Mouse (Mus musculus) embryonic facial prominence, embryonic 12.5 days (tissue): ENCODE measurements around the gene Cnih3. TPM values are rescaled to one million over a fixed set of nuclear protein-coding genes. Genes with fewer than 3 reads are reported as not detected.

ENCODE experiments used
- ATAC-seq: fragments of 200-750 bp; cut with Nextera tagmentation; 2 replicates; pipeline ENCODE4 v1.8.0; 2017; ENCODE audit not compliant: insufficient number of reproducible peaks, insufficient read depth, low FRiP score, low TSS enrichment
- H3K27ac ChIP-seq: fragments of 300-500 bp; sonication (generic); 2 replicates; pipeline ENCODE4 v1.5.1; 2016; ENCODE audit warnings: mild to moderate bottlenecking
- H3K27me3 ChIP-seq: fragments of 300-500 bp; sonication (generic); 2 replicates; pipeline ENCODE4 v1.6.1; 2016; ENCODE audit warnings: mild to moderate bottlenecking, moderate library complexity
- H3K36me3 ChIP-seq: fragments of 300-500 bp; sonication (generic); 2 replicates; pipeline ENCODE4 v1.6.1; 2016; ENCODE audit warnings: mild to moderate bottlenecking
- H3K4me1 ChIP-seq: fragments of 300-500 bp; sonication (generic); 2 replicates; pipeline ENCODE4 v1.6.1; 2016
- H3K4me2 ChIP-seq: fragments of 300-500 bp; sonication (generic); replicated peaks from 2 replicates; pipeline ENCODE4 v1.6.1; 2016; ENCODE audit warnings: mild to moderate bottlenecking, moderate library complexity
- H3K4me3 ChIP-seq: fragments of 300-500 bp; sonication (generic); 2 replicates; pipeline ENCODE4 v1.5.1; 2016; ENCODE audit warnings: mild to moderate bottlenecking
- H3K9ac ChIP-seq: fragments of 300-500 bp; sonication (generic); 2 replicates; pipeline ENCODE4 v1.6.1; 2016; ENCODE audit warnings: mild to moderate bottlenecking, moderate library complexity
- H3K9me3 ChIP-seq: fragments of 300-500 bp; sonication (generic); 2 replicates; pipeline ENCODE4 v1.6.1; 2016; ENCODE audit warnings: mild to moderate bottlenecking, moderate library complexity
- WGBS: fragments of 180-500 bp; shearing (Covaris S2); methylation state at CpG from one replicate; pipeline ENCODE4 v1.1.7; 2016; 5-methylcytosine and 5-hydroxymethylcytosine counted together
- polyA plus RNA-seq: library from polyadenylated mRNA; unstranded; fragments of >200 nt; fragmentation: Nextera tagmentation; extraction: Ambion mirVana; gene quantifications from 2 replicates; pipeline ENCODE4 v1.2.1, GENCODE M21; 2016

Gene Cnih3
- polyA plus RNA-seq, 1 experiment from 2014 or later = 0.54 TPM

DNA sequence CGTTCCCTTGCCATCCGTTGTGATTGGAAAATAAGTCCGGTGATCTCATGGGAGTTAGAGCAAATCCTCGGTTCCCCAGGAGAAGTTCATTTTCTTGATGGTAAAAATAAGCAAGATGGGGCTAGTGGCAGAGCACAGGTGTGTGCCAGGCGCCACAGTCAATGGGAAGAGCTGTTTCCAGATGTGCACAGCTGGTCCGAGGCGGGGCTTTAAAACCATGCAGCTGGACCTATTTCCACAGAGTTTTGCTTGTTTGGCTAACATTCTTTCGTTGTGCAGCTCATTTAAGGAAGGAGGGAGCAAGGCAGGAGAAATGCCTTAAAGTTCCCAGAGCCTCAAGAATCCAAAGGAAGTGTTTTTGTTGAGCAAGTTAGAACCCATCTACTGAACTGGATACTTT is 109.1 kb downstream of the Cnih3 start:
- no peak for ATAC-seq
- Histone ChIP-seq H3K36me3 (no peaks in the 10 kb centered on the region), H3K9ac (no peak overlapping the region), H3K9me3 (no peaks in the 10 kb centered on the region), H3K4me1 (0 out of 2 replicates have a peak, but pooled peaks cover under 1% of the 10 kb centered on the region), H3K27ac (no peak overlapping the region), H3K27me3 (no peaks in the 10 kb centered on the region), H3K4me3 (no peak overlapping the region), H3K4me2 (no peak overlapping the region)
- 61% methylated on average over 8 of the region's 8 CpGs for WGBS

- no peak overlapping the region for H3K4me3 ChIP-seq
- no peak overlapping the region for H3K9ac ChIP-seq
- no peak overlapping the region for H3K4me2 ChIP-seq
- no peaks in the 10 kb centered on the region for H3K9me3 ChIP-seq
- 0 out of 2 replicates have a peak, but pooled peaks cover 3% of the 10 kb centered on the region for H3K4me1 ChIP-seq
- H3K27ac ChIP-seq = no peak overlapping the region
- no peaks in the 10 kb centered on the region for H3K36me3 ChIP-seq
- ATAC-seq = no peak
- 45% methylated on average over 8 of the region's 8 CpGs for WGBS
- no peaks in the 10 kb centered on the region for H3K27me3 ChIP-seq
These were observed 109.8 kb downstream of the Cnih3 start for GRCm38 (mm10) chr1:181462051-181462905.

DNA sequence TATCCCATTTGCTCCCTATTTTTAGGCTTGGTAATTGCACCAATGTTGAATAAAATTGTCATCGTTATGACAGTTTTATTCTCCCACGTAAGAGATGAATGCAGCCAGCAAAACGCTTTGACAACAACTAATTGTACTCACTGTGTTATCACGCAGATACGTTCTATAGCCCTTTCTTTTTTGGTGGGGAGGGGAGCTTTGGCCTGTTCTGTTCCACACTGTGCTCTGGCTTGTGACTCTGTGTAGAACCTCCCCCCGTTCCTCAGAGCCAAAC is 110.4 kb downstream of the Cnih3 start:
- no peak for ATAC-seq
- H3K4me1 ChIP-seq = 0 out of 2 replicates have a peak, but pooled peaks cover 3% of the 10 kb centered on the region
- no peak overlapping the region for H3K27ac ChIP-seq
- no peaks in the 10 kb centered on the region for H3K9me3 ChIP-seq
- no peaks in the 10 kb centered on the region for H3K27me3 ChIP-seq
- WGBS = 79% methylated on average over 6 of the region's 6 CpGs
- H3K9ac ChIP-seq = no peak overlapping the region
- no peak overlapping the region for H3K4me3 ChIP-seq
- no peak overlapping the region for H3K4me2 ChIP-seq
- no peaks in the 10 kb centered on the region for H3K36me3 ChIP-seq

DNA sequence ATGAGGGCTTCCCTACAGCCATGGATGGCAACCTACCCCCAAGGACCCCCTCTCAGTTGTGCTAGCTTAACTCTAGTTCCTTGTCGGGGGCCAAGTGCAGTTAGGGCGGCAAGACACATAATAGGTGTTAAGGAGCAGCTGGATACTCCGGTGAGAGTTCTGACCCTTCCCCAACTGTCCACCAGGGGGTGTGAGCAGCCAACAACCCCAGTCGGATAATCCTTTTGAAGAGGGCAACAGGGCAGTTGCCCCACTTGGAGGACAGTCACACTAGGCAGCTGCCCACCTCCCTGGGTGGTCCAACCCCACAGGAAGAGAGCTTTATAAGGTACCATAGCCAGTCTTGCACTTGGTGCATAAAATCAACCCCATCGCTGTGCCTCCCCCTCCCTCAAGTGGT is 112.6 kb downstream of the Cnih3 start:
- no peak overlapping the region for H3K4me3 ChIP-seq
- no peak overlapping the region for H3K9ac ChIP-seq
- H3K27me3 ChIP-seq = no peaks in the 10 kb centered on the region
- no peaks in the 10 kb centered on the region for H3K9me3 ChIP-seq
- no peak overlapping the region for H3K27ac ChIP-seq
- ATAC-seq = no peak
- no peak overlapping the region for H3K4me2 ChIP-seq
- 0 out of 2 replicates have a peak, but pooled peaks cover 3% of the 10 kb centered on the region for H3K4me1 ChIP-seq
- WGBS = 50% methylated on average over 5 of the region's 5 CpGs
- H3K36me3 ChIP-seq = no peaks in the 10 kb centered on the region

- WGBS = 89% methylated on average over 6 of the region's 6 CpGs
- ATAC-seq = no peak
These were observed 113.6 kb downstream of the Cnih3 start for GRCm38 (mm10) chr1:181466040-181466439.

DNA sequence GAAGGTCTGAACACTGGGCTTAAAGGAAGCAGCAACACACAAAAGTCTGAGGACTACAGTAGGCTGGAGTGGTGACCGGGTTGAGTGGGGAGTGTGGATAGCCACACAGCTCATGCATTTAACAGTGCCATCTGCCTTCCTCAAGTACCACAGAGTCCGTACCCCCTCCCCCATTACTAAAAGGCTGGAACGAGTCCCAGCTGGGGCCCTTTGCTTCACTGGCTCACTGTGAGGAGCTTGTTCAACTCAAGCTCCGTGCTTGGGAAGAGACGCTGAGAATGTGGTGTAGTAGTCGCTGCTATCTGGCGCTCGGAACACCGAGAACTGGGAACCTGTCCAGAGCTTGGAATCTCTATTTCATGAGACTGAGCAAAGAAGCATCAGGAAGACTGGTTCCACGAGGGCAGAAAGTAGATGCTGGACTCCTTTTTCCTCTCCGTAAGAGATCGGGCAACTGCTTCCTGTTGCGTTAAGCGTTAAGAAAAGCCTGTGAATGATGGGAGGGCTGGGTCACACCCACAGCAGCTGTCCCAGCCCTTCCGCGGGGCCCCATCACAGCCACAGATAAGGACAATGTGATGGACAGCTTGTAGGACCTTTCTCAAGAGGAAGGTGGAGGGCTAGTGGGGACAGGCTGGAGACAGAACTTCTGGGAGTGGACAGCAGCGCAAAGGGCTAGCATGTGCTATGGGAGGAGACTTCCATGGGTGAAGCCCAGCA is 114.3 kb downstream of the Cnih3 start:
- H3K27me3 ChIP-seq = no peaks in the 10 kb centered on the region
- no peak overlapping the region for H3K4me3 ChIP-seq
- H3K36me3 ChIP-seq = no peaks in the 10 kb centered on the region
- no peak overlapping the region for H3K27ac ChIP-seq
- WGBS = 80% methylated on average over 17 of the region's 17 CpGs
- H3K9me3 ChIP-seq = peaks cover 7% of the 10 kb centered on the region
- H3K4me2 ChIP-seq = no peak overlapping the region
- no peak for ATAC-seq
- no peak overlapping the region for H3K9ac ChIP-seq
- 0 out of 2 replicates have a peak, but pooled peaks cover 3% of the 10 kb centered on the region for H3K4me1 ChIP-seq

More at GRCm38 (mm10) chr1:181466040-181466439, 113.6 kb downstream of the Cnih3 start:
- Histone ChIP-seq H3K4me2 (no peak overlapping the region), H3K36me3 (no peaks in the 10 kb centered on the region), H3K4me3 (no peak overlapping the region), H3K27me3 (no peaks in the 10 kb centered on the region), H3K4me1 (0 out of 2 replicates have a peak, but pooled peaks cover 3% of the 10 kb centered on the region), H3K9ac (no peak overlapping the region), H3K27ac (no peak overlapping the region), H3K9me3 (no peaks in the 10 kb centered on the region)

GRCm38 (mm10) chr1:181467321-181467670 is 114.9 kb downstream of the Cnih3 start:
- H3K4me3 ChIP-seq = no peak overlapping the region
- H3K4me1 ChIP-seq = 0 out of 2 replicates have a peak, but pooled peaks cover 3% of the 10 kb centered on the region
- no peak for ATAC-seq
- H3K36me3 ChIP-seq = no peaks in the 10 kb centered on the region
- no peak overlapping the region for H3K27ac ChIP-seq
- no peaks in the 10 kb centered on the region for H3K27me3 ChIP-seq
- no peak overlapping the region for H3K4me2 ChIP-seq
- no peak overlapping the region for H3K9ac ChIP-seq
- H3K9me3 ChIP-seq = peaks cover 8% of the 10 kb centered on the region
- 88% methylated on average over 6 of the region's 6 CpGs for WGBS

- H3K9me3 ChIP-seq = peaks cover 8% of the 10 kb centered on the region
- WGBS = 69% methylated on average over 8 of the region's 8 CpGs
- H3K4me1 ChIP-seq = 0 out of 2 replicates have a peak, but pooled peaks cover 3% of the 10 kb centered on the region
- H3K27me3 ChIP-seq = no peaks in the 10 kb centered on the region
- H3K4me3 ChIP-seq = no peak overlapping the region
- H3K27ac ChIP-seq = no peak overlapping the region
- no peak for ATAC-seq
- H3K4me2 ChIP-seq = no peak overlapping the region
- H3K9ac ChIP-seq = no peak overlapping the region
- H3K36me3 ChIP-seq = no peaks in the 10 kb centered on the region
These were observed 117.0 kb downstream of the Cnih3 start for GRCm38 (mm10) chr1:181469415-181469814.

- peaks cover 7% of the 10 kb centered on the region for H3K9me3 ChIP-seq
- no peaks in the 10 kb centered on the region for H3K36me3 ChIP-seq
- no peak overlapping the region for H3K27ac ChIP-seq
- no peak overlapping the region for H3K4me2 ChIP-seq
- H3K9ac ChIP-seq = no peak overlapping the region
- no peak for ATAC-seq
- WGBS = 81% methylated on average over 8 of the region's 8 CpGs
- H3K4me3 ChIP-seq = no peak overlapping the region
- no peaks in the 10 kb centered on the region for H3K27me3 ChIP-seq
- H3K4me1 ChIP-seq = no peaks in the 10 kb centered on the region
These were observed 123.7 kb downstream of the Cnih3 start for GRCm38 (mm10) chr1:181476141-181476540.

GRCm38 (mm10) chr1:181476557-181476956 is 124.1 kb downstream of the Cnih3 start:
- H3K4me1 ChIP-seq = no peaks in the 10 kb centered on the region
- H3K36me3 ChIP-seq = no peaks in the 10 kb centered on the region
- H3K27ac ChIP-seq = no peak overlapping the region
- peaks cover 3% of the 10 kb centered on the region; the same call in 1 of the 2 replicates for H3K9me3 ChIP-seq
- H3K27me3 ChIP-seq = no peaks in the 10 kb centered on the region
- no peak for ATAC-seq
- no peak overlapping the region for H3K4me2 ChIP-seq
- WGBS = 81% methylated on average over 6 of the region's 6 CpGs
- H3K9ac ChIP-seq = no peak overlapping the region
- H3K4me3 ChIP-seq = no peak overlapping the region

- Histone ChIP-seq H3K4me2 (no peak overlapping the region), H3K27ac (no peak overlapping the region), H3K36me3 (no peaks in the 10 kb centered on the region), H3K9me3 (no peaks in the 10 kb centered on the region), H3K27me3 (no peaks in the 10 kb centered on the region), H3K4me3 (no peak overlapping the region), H3K4me1 (no peaks in the 10 kb centered on the region), H3K9ac (no peak overlapping the region)
- no peak for ATAC-seq
- WGBS = 73% methylated on average over 5 of the region's 5 CpGs
These were observed 132.3 kb downstream of the Cnih3 start for GRCm38 (mm10) chr1:181484696-181485095.

- Histone ChIP-seq H3K27me3 (no peaks in the 10 kb centered on the region), H3K4me2 (no peak overlapping the region), H3K9ac (no peak overlapping the region), H3K9me3 (no peaks in the 10 kb centered on the region), H3K4me3 (no peak overlapping the region), H3K4me1 (no peaks in the 10 kb centered on the region), H3K36me3 (no peaks in the 10 kb centered on the region), H3K27ac (no peak overlapping the region)
- 89% methylated on average over 2 of the region's 2 CpGs for WGBS
- ATAC-seq = no peak
These were observed 151.0 kb downstream of the Cnih3 start for GRCm38 (mm10) chr1:181503471-181503870.
